Mouse (Mus musculus) C2C12 (cell line): ENCODE data around the gene Xxylt1. TPM values are rescaled to one million over a fixed set of nuclear protein-coding genes. Genes with fewer than 3 reads are reported as not detected.
"Not testable (repeated sequence)": the region's sequence is repeated elsewhere in the genome, so short reads cannot be mapped to it uniquely, and the experiment has no call there.

Experiments
- H3K27me3 ChIP-seq: one replicate; pipeline ENCODE4 v1.6.1; 2011; ENCODE audit not compliant: control insufficient read depth, insufficient read depth, insufficient read length
- H3K36me3 ChIP-seq: one replicate; pipeline ENCODE4 v1.6.1; 2011; ENCODE audit not compliant: control insufficient read depth, insufficient read depth
- H3K4me3 ChIP-seq: one replicate; pipeline ENCODE4 v1.5.1; 2011; ENCODE audit warnings: mild to moderate bottlenecking, control low read depth; ENCODE audit not compliant: poor library complexity, insufficient read depth, severe bottlenecking
- H3K79me2 ChIP-seq: one replicate; pipeline ENCODE4 v1.6.1; 2011; ENCODE audit not compliant: control insufficient read depth, insufficient read depth
- H3K79me3 ChIP-seq: one replicate; pipeline ENCODE4 v1.6.1; 2011; ENCODE audit warnings: low read depth, control low read depth
- H3ac ChIP-seq: one replicate; pipeline ENCODE3; 2011; ENCODE audit warnings: low read depth; ENCODE audit not compliant: control insufficient read depth, insufficient read length
- CEBPB ChIP-seq: IDR thresholded peaks from one replicate; pipeline ENCODE4 v1.6.1; 2011; ENCODE audit warnings: low read depth, mild to moderate bottlenecking, control low read depth, moderate library complexity
- CTCF ChIP-seq: IDR thresholded peaks from one replicate; pipeline ENCODE4 v1.5.1; 2011; ENCODE audit not compliant: control insufficient read depth, insufficient read depth, insufficient read length
- FOSL1 ChIP-seq: IDR thresholded peaks from one replicate; pipeline ENCODE4 v1.8.0; 2011; ENCODE audit warnings: mild to moderate bottlenecking, low read length; ENCODE audit not compliant: poor library complexity, insufficient read depth, severe bottlenecking
- MAX ChIP-seq: IDR thresholded peaks from one replicate; pipeline ENCODE4 v1.6.1; 2011; ENCODE audit warnings: mild to moderate bottlenecking, control low read depth
- MYOD1 ChIP-seq: IDR thresholded peaks from one replicate; pipeline ENCODE4 v1.6.1; 2011; ENCODE audit warnings: low read depth; ENCODE audit not compliant: control insufficient read depth, insufficient read length
- MYOG ChIP-seq: IDR thresholded peaks from one replicate; pipeline ENCODE4 v1.6.1; 2011; ENCODE audit not compliant: control insufficient read depth, insufficient read length; ENCODE audit errors: extremely low read depth
- USF1 ChIP-seq: IDR thresholded peaks from one replicate; pipeline ENCODE4 v1.6.1; 2011; ENCODE audit warnings: low read depth, mild to moderate bottlenecking, control low read depth, moderate library complexity
- polyA plus RNA-seq: library from polyadenylated mRNA; unstranded; fragments of >200 nt; fragmentation: generic; extraction: Trizol; gene quantifications from one replicate; pipeline ENCODE4 v1.2.1, GENCODE M21; 2012; ENCODE audit warnings: missing spikeins

The Xxylt1 gene
- polyA plus RNA-seq, 1 experiment, result 10.4 TPM

- no peaks in the 10 kb centered on the region for H3K79me2 ChIP-seq
- TF ChIP-seq FOSL1 (no peak), MYOG (no peak), USF1 (no peak), CEBPB (no peak), CTCF (no peak), MYOD1 (no peak), MAX (no peak)
- no peaks in the 10 kb centered on the region for H3K27me3 ChIP-seq
- H3K4me3 ChIP-seq, result no peak overlapping the region
- no peak overlapping the region for H3ac ChIP-seq
- H3K79me3 ChIP-seq, result no peaks in the 10 kb centered on the region
- peaks cover 3% of the 10 kb centered on the region for H3K36me3 ChIP-seq
Measured at GRCm38 (mm10) chr16:31008326-31008725, 72.9 kb downstream of the Xxylt1 start.

GRCm38 (mm10) chr16:31007582-31007981 is 73.7 kb downstream of the Xxylt1 start:
- TF ChIP-seq CEBPB (no peak), MYOD1 (no peak), MAX (no peak), CTCF (no peak), USF1 (no peak), MYOG (no peak), FOSL1 (no peak)
- H3K36me3 ChIP-seq, result peaks cover 3% of the 10 kb centered on the region
- H3K27me3 ChIP-seq, result no peaks in the 10 kb centered on the region

GRCm38 (mm10) chr16:31005693-31006092 is 75.5 kb downstream of the Xxylt1 start:
- Histone ChIP-seq H3K27me3 (no peaks in the 10 kb centered on the region), H3K79me2 (no peaks in the 10 kb centered on the region), H3K36me3 (peaks cover 3% of the 10 kb centered on the region), H3ac (no peak overlapping the region), H3K79me3 (no peaks in the 10 kb centered on the region), H3K4me3 (no peak overlapping the region)
- TF ChIP-seq CEBPB (no peak), USF1 (no peak), MYOG (no peak), MAX (no peak), FOSL1 (no peak), MYOD1 (no peak), CTCF (no peak)

More at GRCm38 (mm10) chr16:31007582-31007981, 73.7 kb downstream of the Xxylt1 start:
- Histone ChIP-seq H3K4me3 (no peak overlapping the region), H3K79me2 (no peaks in the 10 kb centered on the region), H3ac (no peak overlapping the region), H3K79me3 (no peaks in the 10 kb centered on the region)

DNA sequence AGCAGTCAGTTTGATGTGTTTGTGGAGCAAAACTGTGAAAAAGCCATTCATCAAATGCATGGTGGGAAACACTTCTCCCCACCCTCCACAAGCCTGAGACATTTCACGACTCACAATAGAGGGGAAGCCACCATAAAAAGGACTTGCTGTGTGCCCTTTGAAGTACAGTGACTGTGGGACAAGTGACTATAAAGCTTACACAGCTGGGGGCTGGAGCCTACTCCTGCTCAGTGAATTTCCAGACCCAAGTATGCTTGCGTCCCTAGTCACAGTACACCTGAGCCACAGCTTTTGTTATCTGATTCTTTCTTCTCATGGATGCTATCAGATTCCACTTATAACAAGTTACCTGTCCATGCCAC is 76.9 kb downstream of the Xxylt1 start:
- H3ac ChIP-seq, result no peak overlapping the region
- no peaks in the 10 kb centered on the region for H3K79me3 ChIP-seq
- TF ChIP-seq MYOD1, result no peak
- TF ChIP-seq MYOG, result no peak
- no peak for TF ChIP-seq CTCF
- no peak for TF ChIP-seq MAX
- no peak for TF ChIP-seq FOSL1
- no peak for TF ChIP-seq USF1
- no peak for TF ChIP-seq CEBPB
- no peaks in the 10 kb centered on the region for H3K27me3 ChIP-seq
- H3K4me3 ChIP-seq, result no peak overlapping the region
- no peaks in the 10 kb centered on the region for H3K79me2 ChIP-seq
- H3K36me3 ChIP-seq, result peaks cover 3% of the 10 kb centered on the region

DNA sequence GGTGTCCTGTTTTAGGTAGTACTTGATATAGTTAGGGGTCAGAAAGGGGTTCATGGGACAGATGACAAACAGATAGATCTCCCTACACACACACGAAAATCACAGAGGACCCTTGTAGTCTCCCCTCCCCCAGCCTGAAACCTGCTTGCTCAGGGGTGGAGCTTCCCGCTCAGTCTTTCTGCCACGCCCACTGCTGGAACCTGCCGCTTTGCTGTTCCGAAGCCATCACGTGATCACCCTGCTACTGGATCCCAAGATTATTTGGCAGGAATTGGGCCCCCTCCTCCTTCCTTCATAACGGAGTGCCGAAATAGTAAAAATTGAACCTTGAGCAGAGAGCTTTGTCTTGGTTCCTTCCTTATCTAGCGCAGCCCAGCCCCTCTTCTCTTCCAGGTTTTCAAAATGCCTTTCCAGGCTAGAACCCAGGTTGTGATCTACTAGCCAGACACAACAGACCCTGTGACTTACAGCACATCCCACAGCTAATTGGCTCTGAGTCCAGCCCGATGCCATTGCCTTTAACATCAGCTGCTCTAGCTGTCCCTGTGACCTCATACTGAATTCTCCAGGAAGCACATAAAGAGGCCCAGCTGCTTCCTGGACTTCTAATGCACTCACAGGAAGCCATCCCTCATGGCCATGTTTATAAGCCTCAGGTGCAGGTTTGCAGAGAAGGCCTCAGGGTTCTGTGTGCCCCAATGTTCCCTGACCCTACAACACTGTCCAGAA is 77.5 kb downstream of the Xxylt1 start:
- not testable (repeated sequence) for H3K27me3 ChIP-seq, H3K79me3 ChIP-seq, H3K79me2 ChIP-seq, H3K4me3 ChIP-seq, H3ac ChIP-seq, H3K36me3 ChIP-seq

GRCm38 (mm10) chr16:31002926-31003325 is 78.3 kb downstream of the Xxylt1 start:
- no peak for TF ChIP-seq CTCF
- TF ChIP-seq USF1, result no peak
- no peak for TF ChIP-seq CEBPB
- no peak for TF ChIP-seq FOSL1
- no peak for TF ChIP-seq MAX
- TF ChIP-seq MYOD1, result no peak
- TF ChIP-seq MYOG, result no peak
- Histone ChIP-seq H3K27me3 (no peaks in the 10 kb centered on the region), H3ac (no peak overlapping the region), H3K4me3 (no peak overlapping the region), H3K79me3 (no peaks in the 10 kb centered on the region), H3K79me2 (no peaks in the 10 kb centered on the region), H3K36me3 (peaks cover 3% of the 10 kb centered on the region)
